8 mouse cellular contexts compared by ENCODE assay signal in genomic region chr8:84647461-84647901, GRCm38 (mm10). TPM values are rescaled to one million over a fixed set of nuclear protein-coding genes. Genes with fewer than 3 reads are reported as not detected.
DNase-seq lines count a peak whose midpoint lies in the region; ATAC-seq and TF ChIP-seq lines count a peak whose summit lies in the region.

No protein-coding gene starts in this region.

- 2% methylated on average over 14 of the region's 14 CpGs for WGBS in forebrain, postnatal 0 days
- WGBS in limb, embryonic 14.5 days, result 5% methylated on average over 14 of the region's 14 CpGs
- 4% methylated on average over 14 of the region's 14 CpGs for WGBS in neural tube, embryonic 12.5 days

- H3K4me2 ChIP-seq in forebrain, postnatal 0 days (ENCODE audit: low read depth), result peak overlapping the region; percentile 46
- peak overlapping the region; percentile 37 for H3K4me2 ChIP-seq in limb, embryonic 14.5 days (replicated peaks; ENCODE audit: low read depth, low read length, severe bottlenecking)
- H3K4me2 ChIP-seq in neural tube, embryonic 12.5 days (replicated peaks), result peak overlapping the region; percentile 52

- DNase-seq in forebrain, postnatal 0 days, result peak; percentile 55
- peak; percentile 40 for DNase-seq in limb, embryonic 14.5 days (ENCODE audit: low spot score)
- DNase-seq in spleen, postnatal 10 days (ENCODE audit: low spot score in 2 of 2), result no peak
- DNase-seq in adrenal gland, postnatal 25 days, result no peak
- DNase-seq in gastrocnemius, postnatal 25 days, result no peak

- H3K9me3 ChIP-seq in megakaryocyte, embryonic 14.5 days, result no peaks in the 10 kb centered on the region
- H3K9me3 ChIP-seq in forebrain, postnatal 0 days (ENCODE audit: low read length), result no peaks in the 10 kb centered on the region
- no peaks in the 10 kb centered on the region for H3K9me3 ChIP-seq in limb, embryonic 14.5 days (ENCODE audit: control insufficient read depth, low read length)
- no peaks in the 10 kb centered on the region for H3K9me3 ChIP-seq in neural tube, embryonic 12.5 days

- H3K27me3 ChIP-seq in megakaryocyte, embryonic 14.5 days (replicated peaks), result no peaks in the 10 kb centered on the region
- no peaks in the 10 kb centered on the region for H3K27me3 ChIP-seq in forebrain, postnatal 0 days (ENCODE audit: insufficient read depth, low read length)
- H3K27me3 ChIP-seq in limb, embryonic 14.5 days (ENCODE audit: control insufficient read depth, insufficient read depth, low read length), result no peaks in the 10 kb centered on the region
- H3K27me3 ChIP-seq in neural tube, embryonic 12.5 days (replicated peaks), result no peaks in the 10 kb centered on the region

- no peaks in the 10 kb centered on the region for H3K36me3 ChIP-seq in megakaryocyte, embryonic 14.5 days (replicated peaks; ENCODE audit: low read length)
- no peaks in the 10 kb centered on the region for H3K36me3 ChIP-seq in forebrain, postnatal 0 days (ENCODE audit: insufficient read depth)
- H3K36me3 ChIP-seq in limb, embryonic 14.5 days (ENCODE audit: control insufficient read depth, insufficient read depth, low read length), result no peaks in the 10 kb centered on the region
- no peaks in the 10 kb centered on the region for H3K36me3 ChIP-seq in neural tube, embryonic 12.5 days

- no peak for TF ChIP-seq POLR2A in limb, embryonic 14.5 days (IDR thresholded peaks at IDR 0.05; ENCODE audit: borderline replicate concordance, extremely low read depth, insufficient read depth, insufficient read length)

- H3K27ac ChIP-seq in forebrain, postnatal 0 days (ENCODE audit: low read depth, low read length), result no peak overlapping the region
- peak overlapping the region; percentile 38; the same call in 1 of the 2 replicates for H3K27ac ChIP-seq in limb, embryonic 14.5 days (replicated peaks; ENCODE audit: low read depth, low read length)
- no peak overlapping the region for H3K27ac ChIP-seq in neural tube, embryonic 12.5 days

- TF ChIP-seq CTCF in forebrain, postnatal 0 days (IDR thresholded peaks at IDR 0.05; ENCODE audit: low read depth), result no peak

- peaks cover 23% of the 10 kb centered on the region for H3K4me1 ChIP-seq in megakaryocyte, embryonic 14.5 days
- no peaks in the 10 kb centered on the region for H3K4me1 ChIP-seq in forebrain, postnatal 0 days (ENCODE audit: insufficient read depth)
- peaks cover 9% of the 10 kb centered on the region for H3K4me1 ChIP-seq in limb, embryonic 14.5 days (ENCODE audit: control insufficient read depth, insufficient read depth, low read length)
- peaks cover 19% of the 10 kb centered on the region for H3K4me1 ChIP-seq in neural tube, embryonic 12.5 days

- peak overlapping the region; percentile 33 for H3K4me3 ChIP-seq in megakaryocyte, embryonic 14.5 days (replicated peaks)
- peak overlapping the region; percentile 20 for H3K4me3 ChIP-seq in forebrain, postnatal 0 days (ENCODE audit: low read depth, low read length)
- peak overlapping the region; percentile 3; the same call in 1 of the 2 replicates for H3K4me3 ChIP-seq in limb, embryonic 14.5 days (replicated peaks; ENCODE audit: low read length)
- H3K4me3 ChIP-seq in neural tube, embryonic 12.5 days, result peak overlapping the region; percentile 13; the same call in 1 of the 2 replicates

- no peak for ATAC-seq in megakaryocyte, adult 5-6 weeks (ENCODE audit: poor library complexity, severe bottlenecking)
- peak; percentile 73 for ATAC-seq in forebrain, postnatal 0 days
- ATAC-seq in limb, embryonic 14.5 days (ENCODE audit: low FRiP score, low read depth), result no peak
- peak; percentile 73; the same call in 1 of the 2 replicates for ATAC-seq in neural tube, embryonic 12.5 days (ENCODE audit: low FRiP score, low read depth)

- 0 out of 2 replicates have a peak overlapping the region, but pooled peaks have one; percentile 4 for H3K9ac ChIP-seq in forebrain, postnatal 0 days
- no peak overlapping the region for H3K9ac ChIP-seq in limb, embryonic 14.5 days (ENCODE audit: low read depth, low read length, severe bottlenecking)
- 0 out of 2 replicates have a peak overlapping the region, but pooled peaks have one; percentile 21 for H3K9ac ChIP-seq in neural tube, embryonic 12.5 days

RNA-seq across cellular contexts. Expression of gene Ier2, which starts 15.2 kb away (rescaled TPM):
- 106 and 333 TPM in 2 replicates for polyA plus RNA-seq in megakaryocyte, embryonic 14.5 days (2012; ENCODE audit: insufficient read depth, low replicate concordance)
- 86.1 and 87.5 TPM in 2 replicates for total RNA-seq in megakaryocyte, adult 5-6 weeks (2015)
- 62.7 and 65.3 TPM in 2 replicates for total RNA-seq in megakaryocyte, adult 5-6 weeks (2017)
- total RNA-seq in forebrain, postnatal 0 days (2014; rRNA removed), result 4.8 and 8.5 TPM in 2 replicates
- 19.3 and 22.7 TPM in 2 replicates for polyA plus RNA-seq in forebrain, postnatal 0 days (2015; fragmentation: Nextera tagmentation; extraction: Ambion mirVana)
- 33.3 and 38.2 TPM in 2 replicates for polyA plus RNA-seq in limb, embryonic 14.5 days (2012; rRNA removed)
- polyA plus RNA-seq in limb, embryonic 14.5 days (2014; fragmentation: Nextera tagmentation; extraction: Ambion mirVana), result 66.0 and 70.1 TPM in 2 replicates
- polyA plus RNA-seq in neural tube, embryonic 12.5 days (2016; fragmentation: Nextera tagmentation; extraction: Ambion mirVana), result 72.4 and 72.8 TPM in 2 replicates
- total RNA-seq in adrenal gland, postnatal 25 days (2021), result 19.6 and 22.3 TPM in 2 replicates
- total RNA-seq in gastrocnemius, postnatal 25 days (2021), result 1 to 10 TPM; 5.9 to 7.1 TPM

RNA-seq across cellular contexts. Expression of gene Trmt1, which starts 38.6 kb away (rescaled TPM):
- 107 and 120 TPM in 2 replicates for polyA plus RNA-seq in megakaryocyte, embryonic 14.5 days (2012; ENCODE audit: insufficient read depth, low replicate concordance)
- total RNA-seq in megakaryocyte, adult 5-6 weeks (2015), result 29.5 and 35.9 TPM in 2 replicates
- 37.6 and 40.4 TPM in 2 replicates for total RNA-seq in megakaryocyte, adult 5-6 weeks (2017)
- total RNA-seq in forebrain, postnatal 0 days (2014; rRNA removed), result 89.5 and 94.8 TPM in 2 replicates
- 59.8 and 67.5 TPM in 2 replicates for polyA plus RNA-seq in forebrain, postnatal 0 days (2015; fragmentation: Nextera tagmentation; extraction: Ambion mirVana)
- polyA plus RNA-seq in limb, embryonic 14.5 days (2012; rRNA removed), result 144 and 158 TPM in 2 replicates
- 71.0 and 71.7 TPM in 2 replicates for polyA plus RNA-seq in limb, embryonic 14.5 days (2014; fragmentation: Nextera tagmentation; extraction: Ambion mirVana)
- polyA plus RNA-seq in neural tube, embryonic 12.5 days (2016; fragmentation: Nextera tagmentation; extraction: Ambion mirVana), result 58.5 and 59.1 TPM in 2 replicates
- 75.1 and 83.9 TPM in 2 replicates for total RNA-seq in adrenal gland, postnatal 25 days (2021)
- 10 to 100 TPM; 36.7 to 40.2 TPM for total RNA-seq in gastrocnemius, postnatal 25 days (2021)

RNA-seq across cellular contexts. Expression of gene Nacc1, which starts 40.2 kb away (rescaled TPM):
- 144 and 266 TPM in 2 replicates for polyA plus RNA-seq in megakaryocyte, embryonic 14.5 days (2012; ENCODE audit: insufficient read depth, low replicate concordance)
- total RNA-seq in megakaryocyte, adult 5-6 weeks (2015), result 42.8 and 43.0 TPM in 2 replicates
- 31.8 and 36.8 TPM in 2 replicates for total RNA-seq in megakaryocyte, adult 5-6 weeks (2017)
- 65.9 and 78.2 TPM in 2 replicates for total RNA-seq in forebrain, postnatal 0 days (2014; rRNA removed)
- 14.6 and 14.7 TPM in 2 replicates for polyA plus RNA-seq in forebrain, postnatal 0 days (2015; fragmentation: Nextera tagmentation; extraction: Ambion mirVana)
- 68.8 and 86.2 TPM in 2 replicates for polyA plus RNA-seq in limb, embryonic 14.5 days (2012; rRNA removed)
- polyA plus RNA-seq in limb, embryonic 14.5 days (2014; fragmentation: Nextera tagmentation; extraction: Ambion mirVana), result 18.5 and 19.8 TPM in 2 replicates
- 17.2 and 19.2 TPM in 2 replicates for polyA plus RNA-seq in neural tube, embryonic 12.5 days (2016; fragmentation: Nextera tagmentation; extraction: Ambion mirVana)
- 73.9 and 76.0 TPM in 2 replicates for total RNA-seq in adrenal gland, postnatal 25 days (2021)
- total RNA-seq in gastrocnemius, postnatal 25 days (2021), result 10 to 100 TPM; 20.0 to 22.2 TPM

RNA-seq across cellular contexts. Expression of gene Lyl1, which starts 53.8 kb away (rescaled TPM):
- 347 and 510 TPM in 2 replicates for polyA plus RNA-seq in megakaryocyte, embryonic 14.5 days (2012; ENCODE audit: insufficient read depth, low replicate concordance)
- total RNA-seq in megakaryocyte, adult 5-6 weeks (2015), result 69.0 and 69.9 TPM in 2 replicates
- 60.3 and 62.0 TPM in 2 replicates for total RNA-seq in megakaryocyte, adult 5-6 weeks (2017)
- total RNA-seq in forebrain, postnatal 0 days (2014; rRNA removed), result 2.2 and 2.7 TPM in 2 replicates
- 2.4 and 2.5 TPM in 2 replicates for polyA plus RNA-seq in forebrain, postnatal 0 days (2015; fragmentation: Nextera tagmentation; extraction: Ambion mirVana)
- 7.1 and 7.6 TPM in 2 replicates for polyA plus RNA-seq in limb, embryonic 14.5 days (2012; rRNA removed)
- 5.6 and 6.2 TPM in 2 replicates for polyA plus RNA-seq in limb, embryonic 14.5 days (2014; fragmentation: Nextera tagmentation; extraction: Ambion mirVana)
- polyA plus RNA-seq in neural tube, embryonic 12.5 days (2016; fragmentation: Nextera tagmentation; extraction: Ambion mirVana), result 4.4 and 4.5 TPM in 2 replicates
- total RNA-seq in adrenal gland, postnatal 25 days (2021), result 3.1 and 3.8 TPM in 2 replicates
- 1 to 10 TPM; 1.3 to 2.0 TPM for total RNA-seq in gastrocnemius, postnatal 25 days (2021)

Comparison
In these comparisons a context has a peak if more than half of its experiments do, and no peak if none do; other contexts are left out.
1. ATAC-seq: peak in forebrain, postnatal 0 days (single experiment) and neural tube, embryonic 12.5 days (single experiment); none in megakaryocyte, adult 5-6 weeks (single experiment) and limb, embryonic 14.5 days (single experiment).
2. DNase-seq: peak in forebrain, postnatal 0 days (single experiment) and limb, embryonic 14.5 days (single experiment); none in spleen, postnatal 10 days (0 of 2), adrenal gland, postnatal 25 days (single experiment) and gastrocnemius, postnatal 25 days (single experiment).
3. Peak in every context shown above with its lines, with median percentiles within 50 percentile points of each other: H3K4me3 ChIP-seq and H3K4me2 ChIP-seq.